In the genomic region with DNA sequence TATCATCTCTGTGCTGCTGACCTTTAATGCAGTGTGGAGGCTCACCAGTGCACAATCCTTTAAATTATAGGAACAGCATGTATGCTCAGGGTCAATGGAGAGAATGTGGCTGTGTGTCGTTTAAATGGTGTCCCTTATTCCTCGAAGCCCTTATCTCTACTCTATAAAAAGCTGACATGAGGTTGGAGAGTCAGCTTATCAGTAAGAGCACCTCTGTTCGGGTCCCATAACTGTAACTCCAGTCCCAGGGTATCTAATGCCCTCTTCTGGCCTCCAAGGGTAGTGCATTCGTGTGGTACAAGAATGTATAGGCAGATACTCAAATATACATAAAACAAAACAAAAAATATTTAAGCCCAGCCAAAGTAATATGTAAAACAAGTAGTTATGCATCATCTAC, we compare ENCODE assay signal across 16 mouse cellular contexts. TPM values are rescaled to one million over a fixed set of nuclear protein-coding genes. Genes with fewer than 3 reads are reported as not detected.
DNase-seq lines count a peak whose midpoint lies in the region; ATAC-seq and TF ChIP-seq lines count a peak whose summit lies in the region.
"Had no signal": no experiment of that assay in that cellular context is flagged by ENCODE, and none has a peak within 500 bp of the region (broad histone marks: within the 10 kb centered on the region; RNA-seq: fewer than 3 reads in every experiment).

No protein-coding gene starts in this region.

- peak; percentile 30 for TF ChIP-seq CTCF in intestine, postnatal 0 days (IDR thresholded peaks at IDR 0.05; ENCODE audit: low read depth)
- TF ChIP-seq CTCF in lung, postnatal 0 days (IDR thresholded peaks at IDR 0.05) = peak; percentile 44
- no peak for TF ChIP-seq CTCF in G1E (IDR thresholded peaks at IDR 0.05; ENCODE audit: low read depth, low read length)

- H3K4me2 ChIP-seq in intestine, postnatal 0 days (replicated peaks; ENCODE audit: low read depth) = no peak overlapping the region
- no peak overlapping the region for H3K4me2 ChIP-seq in intestine, embryonic 16.5 days (ENCODE audit: low read depth, low read length)
- H3K4me2 ChIP-seq in lung, postnatal 0 days (replicated peaks; ENCODE audit: low read depth, low read length) = no peak overlapping the region
- H3K4me2 ChIP-seq: embryonic facial prominence, embryonic 13.5 days; forebrain, embryonic 13.5 days; heart, embryonic 11.5 days; hindbrain, embryonic 12.5 days had no signal

- H3K4me3 ChIP-seq in intestine, postnatal 0 days (ENCODE audit: low read depth, low read length) = no peak overlapping the region
- H3K4me3 ChIP-seq in intestine, embryonic 16.5 days (ENCODE audit: low read length) = no peak overlapping the region
- no peak overlapping the region for H3K4me3 ChIP-seq in lung, postnatal 0 days (ENCODE audit: low read depth, low read length)
- H3K4me3 ChIP-seq in G1E (ENCODE audit: low read depth, low read length) = no peak overlapping the region; the same call in 1 of the 2 replicates
- H3K4me3 ChIP-seq: embryonic facial prominence, embryonic 13.5 days; forebrain, embryonic 13.5 days; hindbrain, embryonic 12.5 days had no signal

- no peak for DNase-seq in lung, postnatal 0 days (ENCODE audit: low spot score)
- no peak for DNase-seq in lung, postnatal 25 days (ENCODE audit: low spot score)
- DNase-seq in G1E (ENCODE audit: low spot score) = no peak
- no peak for DNase-seq in cerebellum, adult 9-10 months
- DNase-seq: adrenal gland, postnatal 14 days; kidney, adult 2 months; layer of hippocampus, adult 9-11 months; right cerebral cortex, postnatal 14 days had no signal

- no peak for ATAC-seq in intestine, postnatal 0 days
- ATAC-seq in intestine, embryonic 16.5 days = no peak
- ATAC-seq in lung, postnatal 0 days = no peak
- peak; percentile 94 for ATAC-seq in G1E (ENCODE audit: extremely low read depth, insufficient number of reproducible peaks, low FRiP score, poor library complexity, severe bottlenecking)
- ATAC-seq in granulocyte monocyte progenitor cell, adult 5-6 weeks (replicated peaks; ENCODE audit: poor library complexity, severe bottlenecking) = peak; percentile 42; the same call in 1 of the 2 replicates
- ATAC-seq in inflammation-experienced regulatory T-cells, adult 6 months = no peak
- ATAC-seq: forebrain, embryonic 13.5 days had no signal

- TF ChIP-seq EP300 in lung, postnatal 0 days (IDR thresholded peaks at IDR 0.05) = no peak

- H3K36me3 ChIP-seq in intestine, postnatal 0 days (ENCODE audit: control insufficient read depth, insufficient read depth) = no peaks in the 10 kb centered on the region
- no peaks in the 10 kb centered on the region for H3K36me3 ChIP-seq in intestine, embryonic 16.5 days (ENCODE audit: control insufficient read depth, insufficient read depth, low read length)
- no peaks in the 10 kb centered on the region for H3K36me3 ChIP-seq in lung, postnatal 0 days (ENCODE audit: insufficient read depth, low read length)
- H3K36me3 ChIP-seq in G1E (replicated peaks) = no peaks in the 10 kb centered on the region
- H3K36me3 ChIP-seq: embryonic facial prominence, embryonic 13.5 days; hindbrain, embryonic 12.5 days had no signal

- no peaks in the 10 kb centered on the region for H3K4me1 ChIP-seq in intestine, postnatal 0 days (replicated peaks; ENCODE audit: control insufficient read depth, insufficient read depth, low read length)
- no peaks in the 10 kb centered on the region for H3K4me1 ChIP-seq in intestine, embryonic 16.5 days (ENCODE audit: control insufficient read depth, insufficient read depth, low read length)
- no peaks in the 10 kb centered on the region for H3K4me1 ChIP-seq in lung, postnatal 0 days (ENCODE audit: insufficient read depth, low read depth, low read length)
- H3K4me1 ChIP-seq in G1E (ENCODE audit: insufficient read depth, low read depth, low read length) = peaks cover 34% of the 10 kb centered on the region
- H3K4me1 ChIP-seq: embryonic facial prominence, embryonic 13.5 days; forebrain, embryonic 13.5 days; hindbrain, embryonic 12.5 days had no signal

- no peaks in the 10 kb centered on the region for H3K9me3 ChIP-seq in intestine, postnatal 0 days (ENCODE audit: control insufficient read depth)
- no peaks in the 10 kb centered on the region for H3K9me3 ChIP-seq in intestine, embryonic 16.5 days (ENCODE audit: control insufficient read depth, low read length)
- no peaks in the 10 kb centered on the region for H3K9me3 ChIP-seq in lung, postnatal 0 days (ENCODE audit: low read length)
- H3K9me3 ChIP-seq in G1E (replicated peaks) = peaks cover 4% of the 10 kb centered on the region; the same call in 1 of the 2 replicates
- H3K9me3 ChIP-seq: forebrain, embryonic 13.5 days; hindbrain, embryonic 12.5 days had no signal

- no peak overlapping the region for H3K27ac ChIP-seq in intestine, postnatal 0 days (ENCODE audit: low read depth, low read length)
- H3K27ac ChIP-seq in intestine, embryonic 16.5 days (ENCODE audit: low read length) = no peak overlapping the region
- no peak overlapping the region for H3K27ac ChIP-seq in lung, postnatal 0 days (ENCODE audit: low read length)
- H3K27ac ChIP-seq: embryonic facial prominence, embryonic 13.5 days; forebrain, embryonic 13.5 days; hindbrain, embryonic 12.5 days had no signal

- H3K9ac ChIP-seq in intestine, postnatal 0 days (ENCODE audit: low read depth, low read length) = no peak overlapping the region
- H3K9ac ChIP-seq in intestine, embryonic 16.5 days (ENCODE audit: low read depth, low read length) = no peak overlapping the region
- H3K9ac ChIP-seq in lung, postnatal 0 days (replicated peaks; ENCODE audit: low read depth) = no peak overlapping the region
- H3K9ac ChIP-seq: embryonic facial prominence, embryonic 13.5 days; forebrain, embryonic 13.5 days; hindbrain, embryonic 12.5 days had no signal

- 72% methylated on average over 4 of the region's 4 CpGs for WGBS in intestine, postnatal 0 days
- WGBS in intestine, embryonic 16.5 days = 78% methylated on average over 4 of the region's 4 CpGs
- WGBS in lung, postnatal 0 days = 61% methylated on average over 4 of the region's 4 CpGs

- H3K27me3 ChIP-seq in intestine, postnatal 0 days (replicated peaks; ENCODE audit: control insufficient read depth, insufficient read depth, low read length) = no peaks in the 10 kb centered on the region
- H3K27me3 ChIP-seq in intestine, embryonic 16.5 days (replicated peaks; ENCODE audit: control insufficient read depth, insufficient read depth, low read length) = no peaks in the 10 kb centered on the region
- no peaks in the 10 kb centered on the region for H3K27me3 ChIP-seq in lung, postnatal 0 days (replicated peaks; ENCODE audit: insufficient read depth, low read length)
- no peaks in the 10 kb centered on the region for H3K27me3 ChIP-seq in G1E (ENCODE audit: insufficient read depth, low read length)
- H3K27me3 ChIP-seq: embryonic facial prominence, embryonic 13.5 days; forebrain, embryonic 13.5 days; hindbrain, embryonic 12.5 days had no signal

RNA-seq across cellular contexts. Expression of gene Dnah6, which starts 16.5 kb away (rescaled TPM):
- polyA plus RNA-seq in intestine, postnatal 0 days (2015; fragmentation: Nextera tagmentation; extraction: Ambion mirVana) = 0.08 and 0.09 TPM in 2 replicates
- 0.04 and 0.05 TPM in 2 replicates for polyA plus RNA-seq in intestine, embryonic 16.5 days (2015; fragmentation: Nextera tagmentation; extraction: Ambion mirVana)
- polyA plus RNA-seq in lung, postnatal 0 days (2015; fragmentation: Nextera tagmentation; extraction: Ambion mirVana) = 0.95 and 1.0 TPM in 2 replicates
- total RNA-seq in G1E (2014; fragmentation: Nextera tagmentation) = not detected in 2 replicates
- total RNA-seq in G1E (2017) = 0.05 and 0.06 TPM in 2 replicates
- 0.01 TPM in 1 of 2 replicates, not detected in the other for polyA plus RNA-seq in G1E (2012)
- not detected in 2 replicates for total RNA-seq in granulocyte monocyte progenitor cell, adult 5-6 weeks (2014; fragmentation: Nextera tagmentation)
- not detected in 2 replicates for total RNA-seq in granulocyte monocyte progenitor cell, adult 5-6 weeks (2017)
- under 1 TPM in 1 of 3 experiments, not detected in 2; 0.05 TPM for polyA plus RNA-seq in inflammation-experienced regulatory T-cells, adult 6 months (2017; shearing (Covaris generic))
- polyA plus RNA-seq: embryonic facial prominence, embryonic 13.5 days had no signal

RNA-seq across cellular contexts. Expression of gene Suclg1, which starts 43.2 kb away (rescaled TPM):
- 317 and 327 TPM in 2 replicates for polyA plus RNA-seq in intestine, postnatal 0 days (2015; fragmentation: Nextera tagmentation; extraction: Ambion mirVana)
- polyA plus RNA-seq in intestine, embryonic 16.5 days (2015; fragmentation: Nextera tagmentation; extraction: Ambion mirVana) = 371 and 392 TPM in 2 replicates
- polyA plus RNA-seq in lung, postnatal 0 days (2015; fragmentation: Nextera tagmentation; extraction: Ambion mirVana) = 126 and 140 TPM in 2 replicates
- total RNA-seq in G1E (2014; fragmentation: Nextera tagmentation) (53.7 and 58.8 TPM in 2 replicates), G1E (2017) (99.7 and 111 TPM in 2 replicates)
- polyA plus RNA-seq in G1E (2012) = 48.5 and 105 TPM in 2 replicates
- 118 and 131 TPM in 2 replicates for total RNA-seq in granulocyte monocyte progenitor cell, adult 5-6 weeks (2014; fragmentation: Nextera tagmentation)
- total RNA-seq in granulocyte monocyte progenitor cell, adult 5-6 weeks (2017) = 146 and 203 TPM in 2 replicates
- polyA plus RNA-seq in inflammation-experienced regulatory T-cells, adult 6 months (2017; shearing (Covaris generic)) = 100 to 1,000 TPM; 115 to 129 (median 128) TPM

Comparison
In these comparisons a context has a peak if more than half of its experiments do, and no peak if none do; other contexts are left out.
1. ATAC-seq: peak in G1E (single experiment) and granulocyte monocyte progenitor cell, adult 5-6 weeks (single experiment); none in intestine, postnatal 0 days (single experiment), intestine, embryonic 16.5 days (single experiment), lung, postnatal 0 days (single experiment) and inflammation-experienced regulatory T-cells, adult 6 months (single experiment).